8 mouse cellular contexts compared by ENCODE assay signal in the genomic region with DNA sequence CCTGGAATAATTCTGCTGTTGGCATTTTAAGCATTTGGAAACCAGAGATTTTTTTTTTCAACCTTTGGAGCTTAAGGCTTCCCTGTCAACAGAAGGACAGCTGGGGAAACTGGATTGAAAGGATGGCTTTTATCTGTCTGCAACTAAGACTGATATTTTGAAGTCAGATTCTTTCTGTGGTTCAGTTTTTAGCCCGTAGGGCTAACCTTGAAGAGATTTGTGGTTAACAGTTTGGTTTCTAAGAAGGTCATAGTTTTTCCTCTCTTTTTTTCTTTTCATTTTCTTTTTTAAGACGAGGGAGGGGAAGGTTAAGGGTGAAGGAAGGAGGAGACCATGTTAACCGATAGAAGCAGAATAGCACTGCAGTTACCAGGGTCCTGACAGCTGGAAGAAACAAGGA. TPM values are rescaled to one million over a fixed set of nuclear protein-coding genes. Genes with fewer than 3 reads are reported as not detected.
DNase-seq lines count a peak whose midpoint lies in the region; ATAC-seq lines count a peak whose summit lies in the region.

No protein-coding gene starts in this region.

- H3K36me3 ChIP-seq in heart, embryonic 10.5 days: no peaks in the 10 kb centered on the region
- H3K36me3 ChIP-seq in forebrain, embryonic 15.5 days: no peaks in the 10 kb centered on the region
- no peaks in the 10 kb centered on the region for H3K36me3 ChIP-seq in liver, embryonic 15.5 days (replicated peaks)

- H3K4me2 ChIP-seq in forebrain, embryonic 15.5 days (replicated peaks): peak overlapping the region; percentile 94
- peak overlapping the region; percentile 86 for H3K4me2 ChIP-seq in liver, embryonic 15.5 days

- peak overlapping the region; percentile 92; the same call in 1 of the 2 replicates for H3K27ac ChIP-seq in heart, embryonic 10.5 days
- 0 out of 2 replicates have a peak overlapping the region, but pooled peaks have one; percentile 92 for H3K27ac ChIP-seq in forebrain, embryonic 15.5 days (replicated peaks)
- H3K27ac ChIP-seq in liver, embryonic 15.5 days (replicated peaks): no peak overlapping the region

- no peaks in the 10 kb centered on the region for H3K9me3 ChIP-seq in heart, embryonic 10.5 days
- H3K9me3 ChIP-seq in forebrain, embryonic 15.5 days: no peaks in the 10 kb centered on the region
- H3K9me3 ChIP-seq in liver, embryonic 15.5 days (replicated peaks): no peaks in the 10 kb centered on the region

- intact Hi-C loops in heart, postnatal 14 days (cut with DNase I): no loop called here

- peaks cover 37% of the 10 kb centered on the region for H3K4me1 ChIP-seq in heart, embryonic 10.5 days
- peaks cover 44% of the 10 kb centered on the region for H3K4me1 ChIP-seq in forebrain, embryonic 15.5 days
- peaks cover 30% of the 10 kb centered on the region for H3K4me1 ChIP-seq in liver, embryonic 15.5 days (replicated peaks)

- peak overlapping the region; percentile 94 for H3K9ac ChIP-seq in forebrain, embryonic 15.5 days (replicated peaks)
- no peak overlapping the region for H3K9ac ChIP-seq in liver, embryonic 15.5 days

- WGBS in heart, embryonic 10.5 days: 8% methylated on average over 3 of the region's 3 CpGs
- WGBS in forebrain, embryonic 15.5 days: 6% methylated on average over 3 of the region's 3 CpGs
- 6% methylated on average over 3 of the region's 3 CpGs for WGBS in liver, embryonic 15.5 days (ENCODE audit: insufficient replicate concordance)

- H3K4me3 ChIP-seq in heart, embryonic 10.5 days: peak overlapping the region; percentile 75
- H3K4me3 ChIP-seq in forebrain, embryonic 15.5 days: peak overlapping the region; percentile 81
- peak overlapping the region; percentile 72 for H3K4me3 ChIP-seq in liver, embryonic 15.5 days (replicated peaks)

- H3K27me3 ChIP-seq in heart, embryonic 10.5 days (ENCODE audit: insufficient read depth, poor library complexity, severe bottlenecking): no peaks in the 10 kb centered on the region
- H3K27me3 ChIP-seq in forebrain, embryonic 15.5 days: no peaks in the 10 kb centered on the region
- peaks cover 39% of the 10 kb centered on the region for H3K27me3 ChIP-seq in liver, embryonic 15.5 days

- ATAC-seq in forebrain, embryonic 15.5 days (replicated peaks): no peak
- no peak for ATAC-seq in liver, embryonic 15.5 days (ENCODE audit: insufficient read depth)
- no peak for ATAC-seq in CD4-positive, CD25-positive, alpha-beta regulatory T cell, adult 4 months

- no peak for DNase-seq in heart, embryonic 10.5 days (ENCODE audit: low spot score)
- no peak for DNase-seq in heart, postnatal 14 days
- peak; percentile 27 for DNase-seq in CD4-positive helper T cell, adult 2 months (ENCODE audit: low read depth, low spot score)
- no peak for DNase-seq in urinary bladder, postnatal 25 days (ENCODE audit: low spot score)
- DNase-seq in cerebellum, adult 11 months: no peak

RNA-seq across cellular contexts. Expression of gene Arhgef11, which starts 0.9 kb away (rescaled TPM):
- polyA plus RNA-seq in heart, embryonic 10.5 days (2016; fragmentation: Nextera tagmentation; extraction: Ambion mirVana): 11.5 and 11.7 TPM in 2 replicates
- 10 to 100 TPM; 20.7 to 22.7 TPM for total RNA-seq in heart, postnatal 14 days (2021)
- polyA plus RNA-seq in forebrain, embryonic 15.5 days (2015; fragmentation: Nextera tagmentation; extraction: Ambion mirVana): 22.7 and 23.6 TPM in 2 replicates
- polyA plus RNA-seq in liver, embryonic 15.5 days (2015; fragmentation: Nextera tagmentation; extraction: Ambion mirVana): 2.7 and 3.7 TPM in 2 replicates
- polyA plus RNA-seq in CD4-positive, CD25-positive, alpha-beta regulatory T cell, adult 4 months (2017; shearing (Covaris generic)): 1 to 10 TPM; 3.4 to 4.0 TPM
